Mouse (Mus musculus) MEL (cell line): ENCODE results near the gene Gpat3. TPM values are rescaled to one million over a fixed set of nuclear protein-coding genes. Genes with fewer than 3 reads are reported as not detected.

Experiments
- DNase-seq: peaks from one replicate; pipeline ENCODE4 v3.0.0; 2011; ENCODE audit warnings: low read depth, low spot score
- H3K27ac ChIP-seq: 2 replicates; pipeline ENCODE4 v1.5.1; 2012; ENCODE audit warnings: low read depth, mild to moderate bottlenecking, control low read depth, low read length, moderate library complexity; ENCODE audit not compliant: control insufficient read depth
- H3K27me3 ChIP-seq, 2 experiments: fragments of 150-350 bp in 1 of 2; sonication (generic) in 1 of 2; 2 replicates each; pipeline ENCODE4 v1.6.1; 2012; ENCODE audit warnings: low read length in 2 of 2, mild to moderate bottlenecking in 2 of 2, improper control_type of control experiment in 1 of 2, moderate library complexity in 1 of 2; ENCODE audit not compliant: insufficient read depth in 2 of 2, control insufficient read depth in 1 of 2
- H3K36me3 ChIP-seq, 2 experiments: 2 replicates each; pipeline ENCODE4 v1.6.1; 2012 to 2014; ENCODE audit warnings: low read length in 2 of 2, improper control_type of control experiment in 1 of 2, inconsistent platforms in 1 of 2, mild to moderate bottlenecking in 1 of 2; ENCODE audit not compliant: insufficient read depth in 2 of 2, control insufficient read depth in 1 of 2
- H3K4me1 ChIP-seq, 2 experiments: fragments of 150-350 bp in 1 of 2; sonication (generic) in 1 of 2; 2 replicates each; pipeline ENCODE4 v1.6.1; 2012; ENCODE audit warnings: low read length in 2 of 2, improper control_type of control experiment in 1 of 2, mild to moderate bottlenecking in 1 of 2; ENCODE audit not compliant: insufficient read depth in 2 of 2, control insufficient read depth in 1 of 2
- H3K4me3 ChIP-seq, 2 experiments: fragments of 150-350 bp in 1 of 2; sonication (generic) in 1 of 2; 2 replicates each; pipeline ENCODE4 v1.5.1; 2012; ENCODE audit warnings: low read depth in 2 of 2, low read length in 2 of 2, mild to moderate bottlenecking in 2 of 2, moderate library complexity in 2 of 2, control low read depth in 1 of 2, improper control_type of control experiment in 1 of 2; ENCODE audit not compliant: control insufficient read depth in 1 of 2, insufficient read depth in 1 of 2
- H3K79me2 ChIP-seq: 2 replicates; pipeline ENCODE4 v1.6.1; 2012; ENCODE audit warnings: mild to moderate bottlenecking, low read length, moderate library complexity; ENCODE audit not compliant: control insufficient read depth, poor library complexity, insufficient read depth
- H3K9ac ChIP-seq: 2 replicates; pipeline ENCODE4 v1.6.1; 2012; ENCODE audit warnings: low read depth, mild to moderate bottlenecking, control low read depth, low read length, moderate library complexity; ENCODE audit not compliant: control insufficient read depth, poor library complexity, severe bottlenecking
- H3K9me3 ChIP-seq: fragments of 150-350 bp; sonication (generic); replicated peaks from 2 replicates; pipeline ENCODE4 v1.6.1; 2012; ENCODE audit warnings: mild to moderate bottlenecking, low read length, improper control_type of control experiment, moderate library complexity; ENCODE audit not compliant: insufficient read depth
- CHD2 ChIP-seq: IDR thresholded peaks from 2 replicates; pipeline ENCODE4 v1.6.1; 2011; ENCODE audit warnings: low read length, improper control_type of control experiment
- CTCF ChIP-seq, 3 experiments: IDR thresholded peaks in 2 of 3; conservative IDR thresholded peaks in 1 of 3; 2 replicates each; pipeline ENCODE4 v1.5.1; 2011 to 2012; ENCODE audit warnings: low read length in 3 of 3, low read depth in 2 of 3, mild to moderate bottlenecking in 2 of 3, improper control_type of control experiment in 1 of 3, inconsistent platforms in 1 of 3, mixed read lengths in 1 of 3, moderate library complexity in 1 of 3; ENCODE audit not compliant: control insufficient read depth in 1 of 3, insufficient read depth in 1 of 3, poor library complexity in 1 of 3, severe bottlenecking in 1 of 3
- ETS1 ChIP-seq: IDR thresholded peaks from 2 replicates; pipeline ENCODE4 v1.6.1; 2012; ENCODE audit warnings: low read depth, mild to moderate bottlenecking, inconsistent platforms, low read length, improper control_type of control experiment, moderate library complexity
- GATA1 ChIP-seq: IDR thresholded peaks from 2 replicates; pipeline ENCODE4 v1.6.1; 2011; ENCODE audit warnings: low read depth, low read length, improper control_type of control experiment
- HCFC1 ChIP-seq: IDR thresholded peaks from 2 replicates; pipeline ENCODE4 v1.6.1; 2012; ENCODE audit warnings: low read depth, mild to moderate bottlenecking, inconsistent platforms, low read length, improper control_type of control experiment, moderate library complexity
- MAFK ChIP-seq: IDR thresholded peaks from 2 replicates; pipeline ENCODE4 v1.6.1; 2011; ENCODE audit warnings: low read depth, mild to moderate bottlenecking, low read length, improper control_type of control experiment, borderline replicate concordance
- MAX ChIP-seq: IDR thresholded peaks from 2 replicates; pipeline ENCODE4 v1.6.1; 2011; ENCODE audit warnings: low read length, improper control_type of control experiment
- MAZ ChIP-seq: IDR thresholded peaks from 2 replicates; pipeline ENCODE4 v1.6.1; 2012; ENCODE audit warnings: low read depth, mild to moderate bottlenecking, inconsistent platforms, low read length, improper control_type of control experiment
- MEF2A ChIP-seq: IDR thresholded peaks from 2 replicates; pipeline ENCODE4 v1.6.1; 2014; ENCODE audit warnings: low read depth, mild to moderate bottlenecking, inconsistent platforms, low read length, improper control_type of control experiment; ENCODE audit not compliant: poor library complexity, insufficient replicate concordance, severe bottlenecking; ENCODE audit errors: extremely low read depth
- MXI1 ChIP-seq: IDR thresholded peaks from 2 replicates; pipeline ENCODE4 v1.6.1; 2011; ENCODE audit warnings: mild to moderate bottlenecking, low read depth, low read length, improper control_type of control experiment
- NRF1 ChIP-seq: IDR thresholded peaks from 2 replicates; pipeline ENCODE4 v1.6.1; 2014; ENCODE audit warnings: low read depth, mild to moderate bottlenecking, inconsistent platforms, low read length, improper control_type of control experiment, moderate library complexity; ENCODE audit not compliant: poor library complexity, insufficient read depth, severe bottlenecking
- POLR2AphosphoS5 ChIP-seq: IDR thresholded peaks from 2 replicates; pipeline ENCODE4 v1.6.1; 2012; ENCODE audit warnings: low read depth, borderline replicate concordance, mild to moderate bottlenecking, inconsistent platforms, low read length, moderate library complexity, mixed read lengths
- RAD21 ChIP-seq: IDR thresholded peaks from 2 replicates; pipeline ENCODE4 v1.6.1; 2011; ENCODE audit warnings: mild to moderate bottlenecking, low read depth, low read length, improper control_type of control experiment
- RCOR1 ChIP-seq: IDR thresholded peaks from 2 replicates; pipeline ENCODE4 v1.6.1; 2012; ENCODE audit warnings: low read depth, mild to moderate bottlenecking, inconsistent platforms, low read length, improper control_type of control experiment
- SIN3A ChIP-seq: IDR thresholded peaks from 2 replicates; pipeline ENCODE4 v1.6.1; 2012; ENCODE audit warnings: low read length, improper control_type of control experiment, inconsistent platforms
- SMC3 ChIP-seq: IDR thresholded peaks from 2 replicates; pipeline ENCODE4 v1.6.1; 2011; ENCODE audit warnings: low read depth, low read length, improper control_type of control experiment
- TAL1 ChIP-seq: IDR thresholded peaks from 2 replicates; pipeline ENCODE4 v1.6.1; 2012; ENCODE audit warnings: mild to moderate bottlenecking, inconsistent platforms, low read length, moderate library complexity, mixed read lengths
- USF1 ChIP-seq: IDR thresholded peaks from 2 replicates; pipeline ENCODE4 v1.6.1; 2014; ENCODE audit warnings: low read depth, mild to moderate bottlenecking, inconsistent platforms, low read length, improper control_type of control experiment, moderate library complexity
- ZC3H11A ChIP-seq: IDR thresholded peaks from 2 replicates; pipeline ENCODE4 v1.6.1; 2012; ENCODE audit warnings: low read depth, mild to moderate bottlenecking, inconsistent platforms, low read length, improper control_type of control experiment
- polyA plus RNA-seq, 2 experiments: library from polyadenylated mRNA; stranded (reverse) in 1 of 2; unstranded in 1 of 2; fragments of >175 nt in 1 of 2; fragments of >200 nt in 1 of 2; gene quantifications; 2 replicates each; pipeline versions ENCODE4 v1.2.1 to v1.2.4; 2012; ENCODE audit warnings: low replicate concordance in 2 of 2, low read depth in 1 of 2; ENCODE audit not compliant: insufficient read length in 2 of 2, insufficient read depth in 1 of 2, missing spikeins in 1 of 2
- total RNA-seq: library from RNA; depleted of rRNA; stranded (reverse); fragments of 300-350 nt; gene quantifications from 2 replicates; pipeline ENCODE4 v1.2.3, GENCODE M21; 2012

Gpat3 gene
- total and polyA plus RNA-seq, 3 experiments, result 0.04 to 0.13 TPM; not detected in 1

DNA sequence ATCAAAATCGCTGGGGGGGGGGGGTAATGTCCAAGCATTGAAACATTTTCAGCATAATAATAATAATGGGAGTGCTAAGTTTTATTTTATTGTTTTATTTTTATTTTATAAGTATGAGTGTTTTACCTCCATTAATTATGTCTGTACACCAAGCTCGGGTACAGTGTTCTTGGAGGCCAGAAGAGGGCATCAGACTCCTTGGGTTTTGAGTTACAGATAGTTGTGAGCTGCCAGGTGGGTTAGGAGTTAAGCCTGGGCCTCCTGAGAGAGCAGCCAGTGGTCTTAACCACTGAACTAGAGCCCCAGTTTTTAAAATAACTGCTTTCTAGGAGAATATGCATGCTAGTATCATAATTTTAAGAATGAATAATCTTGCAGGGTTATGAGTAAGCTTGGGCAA, 19.5 kb upstream of the Gpat3 start:
- Histone ChIP-seq H3K4me1 (no peaks in the 10 kb centered on the region; a peak in 1 of 4 replicates), H3K27ac (no peak overlapping the region), H3K9ac (no peak overlapping the region), H3K9me3 (no peaks in the 10 kb centered on the region), H3K36me3 (peaks cover 0 to 4% of the 10 kb centered on the region in 2 experiments; a peak in 2 of 4 replicates), H3K4me3 (no peak overlapping the region), H3K27me3 (peaks cover 0 to 6% of the 10 kb centered on the region in 2 experiments), H3K79me2 (no peaks in the 10 kb centered on the region)
- TF ChIP-seq MXI1 (no peak), CTCF (IDR thresholded peaks at IDR 0.05 in 2 of 3, conservative IDR thresholded peaks at IDR 0.05 in 1 of 3; ENCODE audit: control insufficient read depth in 1 of 3, insufficient read depth in 1 of 3, low read depth in 2 of 3, low read length in 3 of 3, poor library complexity in 1 of 3, severe bottlenecking in 1 of 3) (peak; percentile 42 to 64 (median 49)), SMC3 (peak; percentile 72), MAX (no peak), RCOR1 (no peak), POLR2AphosphoS5 (no peak), RAD21 (peak; percentile 65), ZC3H11A (peak; percentile 66), NRF1 (no peak)
- peak; percentile 65 for DNase-seq

DNA sequence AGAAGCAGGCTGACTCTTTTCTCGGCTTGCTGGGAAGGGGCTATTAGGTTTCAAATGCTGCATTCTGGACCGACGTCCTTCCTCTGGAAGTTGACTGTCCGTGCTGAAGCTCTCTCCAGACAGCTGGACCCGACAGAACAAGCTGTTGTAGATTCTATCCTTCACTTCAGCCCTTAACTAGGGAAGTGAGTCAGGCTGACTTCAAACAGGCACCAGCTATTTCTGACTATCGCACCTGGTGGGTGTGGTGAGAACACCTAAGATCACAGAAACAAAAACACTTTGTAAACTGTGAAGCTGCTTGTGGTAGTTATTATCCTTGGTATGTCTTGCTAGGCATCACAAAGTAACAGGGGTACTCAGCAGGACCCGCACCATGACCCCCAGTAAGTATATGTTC, 19.0 kb upstream of the Gpat3 start:
- no peak for DNase-seq
- no peak overlapping the region for H3K27ac ChIP-seq
- TF ChIP-seq TAL1 (no peak), SIN3A (no peak), POLR2AphosphoS5 (no peak), MXI1 (no peak), USF1 (no peak), GATA1 (no peak), MAFK (no peak), MEF2A (no peak), ETS1 (no peak), HCFC1 (no peak), MAZ (no peak), CHD2 (no peak), RCOR1 (no peak)

More for the DNA sequence above, 19.0 kb upstream of the Gpat3 start:
- no peaks in the 10 kb centered on the region; a peak in 1 of 4 replicates for H3K4me1 ChIP-seq
- no peak overlapping the region for H3K9ac ChIP-seq
- H3K9me3 ChIP-seq, result no peaks in the 10 kb centered on the region
- H3K27me3 ChIP-seq, result peaks cover 0 to 6% of the 10 kb centered on the region in 2 experiments
- H3K79me2 ChIP-seq, result no peaks in the 10 kb centered on the region
- H3K36me3 ChIP-seq, result no peaks in the 10 kb centered on the region; a peak in 1 of 4 replicates
- H3K4me3 ChIP-seq, result no peak overlapping the region
